Mouse (Mus musculus) limb, embryonic 11.5 days (tissue): ENCODE data around the gene Odf4. TPM values are rescaled to one million over a fixed set of nuclear protein-coding genes. Genes with fewer than 3 reads are reported as not detected.

Experiments used
- ATAC-seq: fragments of 200-750 bp; cut with Nextera tagmentation; 2 replicates; pipeline ENCODE4 v1.8.0; 2017; ENCODE audit warnings: low read depth; ENCODE audit not compliant: insufficient number of reproducible peaks, low FRiP score, low TSS enrichment
- DNase-seq: peaks from one replicate; pipeline ENCODE4 v3.0.0-alpha.2; 2015; ENCODE audit warnings: low spot score
- H3K27ac ChIP-seq: fragments of 300-500 bp; sonication (generic); replicated peaks from 2 replicates; pipeline ENCODE4 v1.5.1; 2014; ENCODE audit warnings: low read depth, mild to moderate bottlenecking, low read length
- H3K27me3 ChIP-seq: fragments of 300-500 bp; sonication (generic); 2 replicates; pipeline ENCODE4 v1.6.1; 2014; ENCODE audit warnings: mild to moderate bottlenecking, low read length, mixed read lengths; ENCODE audit not compliant: control insufficient read depth, insufficient read depth
- H3K36me3 ChIP-seq: fragments of 300-500 bp; sonication (generic); 2 replicates; pipeline ENCODE4 v1.6.1; 2014; ENCODE audit warnings: mild to moderate bottlenecking, low read length, moderate library complexity, mixed read lengths; ENCODE audit not compliant: control insufficient read depth, insufficient read depth
- H3K4me1 ChIP-seq: fragments of 300-500 bp; sonication (generic); 2 replicates; pipeline ENCODE4 v1.6.1; 2014; ENCODE audit warnings: low read length, mixed read lengths; ENCODE audit not compliant: control insufficient read depth, insufficient read depth
- H3K4me2 ChIP-seq: fragments of 300-500 bp; sonication (generic); 2 replicates; pipeline ENCODE4 v1.6.1; 2014; ENCODE audit warnings: low read depth, mild to moderate bottlenecking, moderate library complexity; ENCODE audit not compliant: severe bottlenecking
- H3K4me3 ChIP-seq: fragments of 300-500 bp; sonication (generic); 2 replicates; pipeline ENCODE4 v1.5.1; 2014; ENCODE audit warnings: low read depth, low read length
- H3K9ac ChIP-seq: fragments of 300-500 bp; sonication (generic); 2 replicates; pipeline ENCODE4 v1.6.1; 2014; ENCODE audit warnings: mild to moderate bottlenecking, low read length
- H3K9me3 ChIP-seq: fragments of 300-500 bp; sonication (generic); 2 replicates; pipeline ENCODE4 v1.6.1; 2016; ENCODE audit warnings: low read length; ENCODE audit not compliant: control insufficient read depth
- WGBS: fragments of 180-500 bp; shearing (Covaris S2); extraction: QIAGEN DNeasy Blood & Tissue Kit; methylation state at CpG from one replicate; pipeline ENCODE4 v1.1.7; 2014; 5-methylcytosine and 5-hydroxymethylcytosine counted together
- polyA plus RNA-seq: library from polyadenylated mRNA; unstranded; fragments of >200 nt; fragmentation: Nextera tagmentation; extraction: Ambion mirVana; gene quantifications from 2 replicates; pipeline ENCODE4 v1.2.1, GENCODE M21; 2014

Odf4 gene
- polyA plus RNA-seq, 1 experiment from 2014 or later, result not detected

GRCm38 (mm10) chr11:68897838-68898237, 29.0 kb downstream of the Odf4 start:
- Histone ChIP-seq H3K4me1 (peaks cover 3% of the 10 kb centered on the region), H3K27ac (no peak overlapping the region), H3K36me3 (peaks cover 2% of the 10 kb centered on the region; the same call in 1 of the 2 replicates), H3K27me3 (no peaks in the 10 kb centered on the region), H3K9ac (no peak overlapping the region), H3K4me2 (no peak overlapping the region), H3K9me3 (no peaks in the 10 kb centered on the region), H3K4me3 (no peak overlapping the region)
- no peak for ATAC-seq
- no peak for DNase-seq
- 71% methylated on average over 6 of the region's 6 CpGs for WGBS

GRCm38 (mm10) chr11:68897120-68897519, 29.8 kb downstream of the Odf4 start:
- no peaks in the 10 kb centered on the region for H3K9me3 ChIP-seq
- H3K4me2 ChIP-seq, result no peak overlapping the region
- WGBS, result 50% methylated on average over 4 of the region's 4 CpGs
- no peak for DNase-seq
- no peaks in the 10 kb centered on the region for H3K27me3 ChIP-seq
- H3K9ac ChIP-seq, result no peak overlapping the region
- no peak overlapping the region for H3K27ac ChIP-seq
- ATAC-seq, result no peak
- no peak overlapping the region for H3K4me3 ChIP-seq
- H3K4me1 ChIP-seq, result no peaks in the 10 kb centered on the region
- H3K36me3 ChIP-seq, result no peaks in the 10 kb centered on the region

GRCm38 (mm10) chr11:68896247-68896646, 30.6 kb downstream of the Odf4 start:
- no peaks in the 10 kb centered on the region for H3K27me3 ChIP-seq
- no peaks in the 10 kb centered on the region for H3K9me3 ChIP-seq
- H3K9ac ChIP-seq, result no peak overlapping the region
- DNase-seq (no peak), ATAC-seq (no peak)
- H3K36me3 ChIP-seq, result no peaks in the 10 kb centered on the region
- 95% methylated on average over 5 of the region's 5 CpGs for WGBS
- H3K4me1 ChIP-seq, result no peaks in the 10 kb centered on the region
- H3K4me3 ChIP-seq, result no peak overlapping the region
- H3K4me2 ChIP-seq, result no peak overlapping the region
- H3K27ac ChIP-seq, result no peak overlapping the region

GRCm38 (mm10) chr11:68893911-68894464, 32.9 kb downstream of the Odf4 start:
- H3K9ac ChIP-seq, result no peak overlapping the region; the same call in 1 of the 2 replicates
- DNase-seq (no peak), ATAC-seq (no peak)
- no peak overlapping the region for H3K4me2 ChIP-seq
- H3K4me1 ChIP-seq, result no peaks in the 10 kb centered on the region
- no peak overlapping the region for H3K4me3 ChIP-seq
- H3K27me3 ChIP-seq, result no peaks in the 10 kb centered on the region
- WGBS, result 74% methylated on average over 12 of the region's 12 CpGs
- H3K27ac ChIP-seq, result no peak overlapping the region
- H3K36me3 ChIP-seq, result no peaks in the 10 kb centered on the region
- H3K9me3 ChIP-seq, result no peaks in the 10 kb centered on the region

GRCm38 (mm10) chr11:68892233-68892832, 34.5 kb downstream of the Odf4 start:
- no peak overlapping the region for H3K4me3 ChIP-seq
- no peak for ATAC-seq
- no peak overlapping the region for H3K4me2 ChIP-seq
- no peaks in the 10 kb centered on the region for H3K36me3 ChIP-seq
- WGBS, result 75% methylated on average over 15 of the region's 15 CpGs
- no peak overlapping the region for H3K27ac ChIP-seq
- DNase-seq, result no peak
- H3K27me3 ChIP-seq, result no peaks in the 10 kb centered on the region
- no peaks in the 10 kb centered on the region for H3K4me1 ChIP-seq
- no peaks in the 10 kb centered on the region for H3K9me3 ChIP-seq
- peak overlapping the region; percentile 12; the same call in 1 of the 2 replicates for H3K9ac ChIP-seq

- WGBS, result 88% methylated on average over 5 of the region's 5 CpGs
- H3K9ac ChIP-seq, result no peak overlapping the region
- no peak overlapping the region for H3K27ac ChIP-seq
- no peak overlapping the region for H3K4me2 ChIP-seq
- no peaks in the 10 kb centered on the region for H3K36me3 ChIP-seq
- H3K4me1 ChIP-seq, result no peaks in the 10 kb centered on the region
- H3K4me3 ChIP-seq, result no peak overlapping the region
- DNase-seq (no peak), ATAC-seq (no peak)
- H3K9me3 ChIP-seq, result no peaks in the 10 kb centered on the region
- no peaks in the 10 kb centered on the region for H3K27me3 ChIP-seq
These were observed 35.1 kb downstream of the Odf4 start for GRCm38 (mm10) chr11:68891823-68892222.

- DNase-seq (no peak), ATAC-seq (no peak)
- 51% methylated on average over 2 of the region's 2 CpGs for WGBS
These were observed 36.3 kb downstream of the Odf4 start for GRCm38 (mm10) chr11:68890625-68891024.

GRCm38 (mm10) chr11:68888653-68889052, 38.2 kb downstream of the Odf4 start:
- H3K27me3 ChIP-seq, result no peaks in the 10 kb centered on the region
- H3K4me1 ChIP-seq, result no peaks in the 10 kb centered on the region
- H3K27ac ChIP-seq, result no peak overlapping the region
- ATAC-seq (no peak), DNase-seq (no peak)
- no peaks in the 10 kb centered on the region for H3K9me3 ChIP-seq
- H3K4me2 ChIP-seq, result no peak overlapping the region
- no peaks in the 10 kb centered on the region for H3K36me3 ChIP-seq
- H3K9ac ChIP-seq, result no peak overlapping the region
- no peak overlapping the region for H3K4me3 ChIP-seq
- WGBS, result 69% methylated on average over 2 of the region's 2 CpGs

More at GRCm38 (mm10) chr11:68890625-68891024, 36.3 kb downstream of the Odf4 start:
- no peak overlapping the region for H3K9ac ChIP-seq
- no peaks in the 10 kb centered on the region for H3K36me3 ChIP-seq
- H3K4me2 ChIP-seq, result no peak overlapping the region
- no peak overlapping the region for H3K4me3 ChIP-seq
- no peaks in the 10 kb centered on the region for H3K4me1 ChIP-seq
- no peak overlapping the region for H3K27ac ChIP-seq
- H3K9me3 ChIP-seq, result no peaks in the 10 kb centered on the region
- no peaks in the 10 kb centered on the region for H3K27me3 ChIP-seq

GRCm38 (mm10) chr11:68888253-68888652, 38.6 kb downstream of the Odf4 start, which contains the start of gene Rnf222:
Rnf222 (plus strand) TSS chr11:68888553.
- H3K4me2 ChIP-seq, result no peak within 1 kb of the TSS
- no peaks in the 10 kb centered on the region for H3K36me3 ChIP-seq
- H3K27me3 ChIP-seq, result no peaks in the 10 kb centered on the region
- DNase-seq (no peak), ATAC-seq (no peak)
- WGBS, result 42% methylated on average over 6 of the region's 6 CpGs
- no peak within 1 kb of the TSS for H3K27ac ChIP-seq
- H3K9ac ChIP-seq, result no peak within 1 kb of the TSS
- H3K4me1 ChIP-seq, result no peaks in the 10 kb centered on the region
- H3K4me3 ChIP-seq, result no peak within 1 kb of the TSS
- no peaks in the 10 kb centered on the region for H3K9me3 ChIP-seq
